Mouse (Mus musculus): ENCODE results near the gene Fzr1. TPM values are rescaled to one million over a fixed set of nuclear protein-coding genes. Genes with fewer than 3 reads are reported as not detected.

Fzr1 gene
- polyA plus RNA-seq, 1 experiment, result 47.8 TPM

DNA sequence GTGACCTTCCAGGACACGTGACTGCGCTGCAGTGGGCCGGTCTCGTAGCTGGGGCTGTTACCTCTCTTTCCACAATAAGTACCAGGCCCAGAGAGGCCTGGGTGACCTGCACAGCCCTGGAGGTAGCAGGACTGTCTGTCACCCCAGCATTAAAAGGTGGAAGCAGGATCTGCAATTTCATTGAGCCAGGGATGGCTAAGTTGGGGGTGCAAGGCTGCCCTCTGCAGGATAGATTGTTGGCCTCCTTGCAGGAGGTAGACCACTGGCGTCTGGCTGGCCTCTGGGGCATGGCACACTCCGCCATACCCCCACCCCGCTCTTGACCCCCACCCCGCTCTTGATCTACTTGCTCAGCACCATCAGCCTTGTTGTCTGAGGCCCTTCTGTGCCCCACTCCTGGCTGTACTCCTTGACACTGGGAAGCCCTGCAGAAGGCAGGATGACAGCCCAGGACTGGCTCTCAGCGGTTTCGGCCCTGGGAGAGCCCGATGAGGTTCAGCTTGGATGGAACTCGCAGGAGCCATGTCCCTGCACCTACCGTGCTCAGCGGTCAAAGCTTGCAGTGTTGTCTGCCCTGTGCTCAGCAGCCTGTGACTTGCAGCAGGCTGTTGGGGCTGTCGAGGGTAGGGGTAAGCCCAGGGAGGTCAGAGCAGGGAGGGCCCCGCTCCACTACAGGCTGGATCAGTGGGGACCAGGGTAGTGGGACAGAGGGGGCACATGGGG, 61.8 kb downstream of the Fzr1 start:
- no peak for TF ChIP-seq EP300 (IDR thresholded peaks at IDR 0.05; ENCODE audit: insufficient read depth, low read depth, low read length)
- no peak for TF ChIP-seq POLR2A (IDR thresholded peaks at IDR 0.05; ENCODE audit: insufficient read depth, low read length)
- no peak for TF ChIP-seq CTCF (IDR thresholded peaks at IDR 0.05; ENCODE audit: low read depth, low read length)
- no peaks in the 10 kb centered on the region for H3K36me3 ChIP-seq (ENCODE audit: control insufficient read depth, insufficient read depth, low read length, poor library complexity, severe bottlenecking)
- H3K27ac ChIP-seq (ENCODE audit: insufficient read depth, low read length), result no peak overlapping the region
- H3K9ac ChIP-seq (ENCODE audit: low read depth, poor library complexity, severe bottlenecking), result peak overlapping the region; percentile 35
- H3K4me3 ChIP-seq (ENCODE audit: low read depth, low read length), result peak overlapping the region; percentile 51
- H3K9me3 ChIP-seq (replicated peaks; ENCODE audit: control insufficient read depth, insufficient read depth, low read length, poor library complexity, severe bottlenecking), result no peaks in the 10 kb centered on the region
- H3K27me3 ChIP-seq (ENCODE audit: control insufficient read depth, insufficient read depth, low read length, poor library complexity, severe bottlenecking), result no peaks in the 10 kb centered on the region
- no peaks in the 10 kb centered on the region for H3K4me1 ChIP-seq (ENCODE audit: control insufficient read depth, insufficient read depth, low read length)

Other genes starting within 250 kb of the Fzr1 start
- gene Zbtb7a, start 243.3 kb downstream of the Fzr1 start, polyA plus RNA-seq (2011; ENCODE audit: insufficient read depth, insufficient read length, low read depth, missing spikeins), result 12.6 and 14.4 TPM in 2 replicates
- 36.8 and 44.9 TPM in 2 replicates for gene Pias4, start 210.6 kb downstream of the Fzr1 start, polyA plus RNA-seq (2011; ENCODE audit: insufficient read depth, insufficient read length, low read depth, missing spikeins)
- 2,442 and 2,478 TPM in 2 replicates for gene Eef2, start 201.9 kb downstream of the Fzr1 start, polyA plus RNA-seq (2011; ENCODE audit: insufficient read depth, insufficient read length, low read depth, missing spikeins)
- gene Dapk3, start 195.5 kb downstream of the Fzr1 start, polyA plus RNA-seq (2011; ENCODE audit: insufficient read depth, insufficient read length, low read depth, missing spikeins), result 61.2 and 64.8 TPM in 2 replicates
- gene 4930442H23Rik, start 194.7 kb downstream of the Fzr1 start, polyA plus RNA-seq (2011; ENCODE audit: insufficient read depth, insufficient read length, low read depth, missing spikeins), result not detected in 2 replicates
- not detected in 2 replicates for gene Nmrk2, start 176.5 kb downstream of the Fzr1 start, polyA plus RNA-seq (2011; ENCODE audit: insufficient read depth, insufficient read length, low read depth, missing spikeins)
- gene Atcay, start 147.7 kb downstream of the Fzr1 start, polyA plus RNA-seq (2011; ENCODE audit: insufficient read depth, insufficient read length, low read depth, missing spikeins), result 0.88 and 0.91 TPM in 2 replicates
- 11.2 and 11.6 TPM in 2 replicates for gene Zfr2, start 145.4 kb downstream of the Fzr1 start, polyA plus RNA-seq (2011; ENCODE audit: insufficient read depth, insufficient read length, low read depth, missing spikeins)
- 1.1 and 1.2 TPM in 2 replicates for gene Matk, start 125.6 kb downstream of the Fzr1 start, polyA plus RNA-seq (2011; ENCODE audit: insufficient read depth, insufficient read length, low read depth, missing spikeins)
- gene Mrpl54, start 111.6 kb downstream of the Fzr1 start, polyA plus RNA-seq (2011; ENCODE audit: insufficient read depth, insufficient read length, low read depth, missing spikeins), result 52.2 and 63.7 TPM in 2 replicates
- 25.8 and 26.4 TPM in 2 replicates for gene Apba3, start 111.6 kb downstream of the Fzr1 start, polyA plus RNA-seq (2011; ENCODE audit: insufficient read depth, insufficient read length, low read depth, missing spikeins)
- 41.5 and 42.7 TPM in 2 replicates for gene Tjp3, start 86.9 kb downstream of the Fzr1 start, polyA plus RNA-seq (2011; ENCODE audit: insufficient read depth, insufficient read length, low read depth, missing spikeins)
- 28.3 and 31.5 TPM in 2 replicates for gene Pip5k1c, start 85.6 kb downstream of the Fzr1 start, polyA plus RNA-seq (2011; ENCODE audit: insufficient read depth, insufficient read length, low read depth, missing spikeins)
- gene Cactin, start 57.4 kb downstream of the Fzr1 start, polyA plus RNA-seq (2011; ENCODE audit: insufficient read depth, insufficient read length, low read depth, missing spikeins), result 17.5 and 18.2 TPM in 2 replicates
- gene Tbxa2r, start 49.8 kb downstream of the Fzr1 start, polyA plus RNA-seq (2011; ENCODE audit: insufficient read depth, insufficient read length, low read depth, missing spikeins), result 0.57 and 1.5 TPM in 2 replicates
- 1.0 and 1.2 TPM in 2 replicates for gene Gipc3, start 35.2 kb downstream of the Fzr1 start, polyA plus RNA-seq (2011; ENCODE audit: insufficient read depth, insufficient read length, low read depth, missing spikeins)
- 51.8 and 57.3 TPM in 2 replicates for gene Hmg20b, start 28.0 kb downstream of the Fzr1 start, polyA plus RNA-seq (2011; ENCODE audit: insufficient read depth, insufficient read length, low read depth, missing spikeins)
- gene Mfsd12, start 21.0 kb downstream of the Fzr1 start, polyA plus RNA-seq (2011; ENCODE audit: insufficient read depth, insufficient read length, low read depth, missing spikeins), result 13.7 and 15.3 TPM in 2 replicates
- not detected in 2 replicates for gene 4930404N11Rik, start 12.7 kb downstream of the Fzr1 start, polyA plus RNA-seq (2011; ENCODE audit: insufficient read depth, insufficient read length, low read depth, missing spikeins)
- gene Dohh, start 5.9 kb upstream of the Fzr1 start, polyA plus RNA-seq (2011; ENCODE audit: insufficient read depth, insufficient read length, low read depth, missing spikeins), result 52.9 and 70.3 TPM in 2 replicates
- gene Gm48551, start 6.0 kb upstream of the Fzr1 start, polyA plus RNA-seq (2011; ENCODE audit: insufficient read depth, insufficient read length, low read depth, missing spikeins), result 1.5 TPM in 1 of 2 replicates, not detected in the other
- 1.1 TPM in 1 of 2 replicates, not detected in the other for gene Gm48552, start 10.5 kb upstream of the Fzr1 start, polyA plus RNA-seq (2011; ENCODE audit: insufficient read depth, insufficient read length, low read depth, missing spikeins)
- 4.8 and 5.3 TPM in 2 replicates for gene Smim24, start 14.5 kb upstream of the Fzr1 start, polyA plus RNA-seq (2011; ENCODE audit: insufficient read depth, insufficient read length, low read depth, missing spikeins)
- gene Nfic, start 77.1 kb upstream of the Fzr1 start, polyA plus RNA-seq (2011; ENCODE audit: insufficient read depth, insufficient read length, low read depth, missing spikeins), result 6.1 and 7.2 TPM in 2 replicates
- gene Celf5, start 104.2 kb upstream of the Fzr1 start, polyA plus RNA-seq (2011; ENCODE audit: insufficient read depth, insufficient read length, low read depth, missing spikeins), result 27.5 and 30.5 TPM in 2 replicates
- 37.2 and 41.6 TPM in 2 replicates for gene Ncln, start 117.9 kb upstream of the Fzr1 start, polyA plus RNA-seq (2011; ENCODE audit: insufficient read depth, insufficient read length, low read depth, missing spikeins)
- gene S1pr4, start 121.6 kb upstream of the Fzr1 start, polyA plus RNA-seq (2011; ENCODE audit: insufficient read depth, insufficient read length, low read depth, missing spikeins), result 0.49 and 0.93 TPM in 2 replicates
- 11.2 and 11.6 TPM in 2 replicates for gene Gna15, start 145.7 kb upstream of the Fzr1 start, polyA plus RNA-seq (2011; ENCODE audit: insufficient read depth, insufficient read length, low read depth, missing spikeins)
- 32.0 and 35.3 TPM in 2 replicates for gene Gna11, start 166.7 kb upstream of the Fzr1 start, polyA plus RNA-seq (2011; ENCODE audit: insufficient read depth, insufficient read length, low read depth, missing spikeins)
- gene Aes, start 181.0 kb upstream of the Fzr1 start, polyA plus RNA-seq (2011; ENCODE audit: insufficient read depth, insufficient read length, low read depth, missing spikeins), result 148 and 152 TPM in 2 replicates
- 3.1 and 3.8 TPM in 2 replicates for gene Tle2, start 196.0 kb upstream of the Fzr1 start, polyA plus RNA-seq (2011; ENCODE audit: insufficient read depth, insufficient read length, low read depth, missing spikeins)
- 15.0 and 18.5 TPM in 2 replicates for gene Tle6, start 222.6 kb upstream of the Fzr1 start, polyA plus RNA-seq (2011; ENCODE audit: insufficient read depth, insufficient read length, low read depth, missing spikeins)
- gene BC025920, start 227.8 kb upstream of the Fzr1 start, polyA plus RNA-seq (2011; ENCODE audit: insufficient read depth, insufficient read length, low read depth, missing spikeins), result 3.2 and 3.9 TPM in 2 replicates
- 15.0 and 16.6 TPM in 2 replicates for gene Sirt6, start 249.3 kb upstream of the Fzr1 start, polyA plus RNA-seq (2011; ENCODE audit: insufficient read depth, insufficient read length, low read depth, missing spikeins)